Mouse (Mus musculus) intestine, embryonic 15.5 days (tissue): Measurements from ENCODE around the gene Glis2. TPM values are rescaled to one million over a fixed set of nuclear protein-coding genes. Genes with fewer than 3 reads are reported as not detected.

Experiments used
- polyA plus RNA-seq: library from polyadenylated mRNA; unstranded; fragments of >200 nt; fragmentation: Nextera tagmentation; extraction: Ambion mirVana; gene quantifications from 2 replicates; pipeline ENCODE4 v1.2.1, GENCODE M21; 2015

The Glis2 gene
- polyA plus RNA-seq, 1 experiment from 2014 or later = 23.5 TPM

Other genes starting within 250 kb of the Glis2 start
- 1.5 and 1.7 TPM in 2 replicates for gene Adcy9, start 174.2 kb upstream of the Glis2 start, polyA plus RNA-seq
- gene Srl, start 52.9 kb upstream of the Glis2 start, polyA plus RNA-seq = 7.7 and 11.5 TPM in 2 replicates
- gene Tfap4, start 34.9 kb upstream of the Glis2 start, polyA plus RNA-seq = 27.9 and 28.8 TPM in 2 replicates
- gene Pam16, start 30.3 kb downstream of the Glis2 start, polyA plus RNA-seq = 74.5 and 84.3 TPM in 2 replicates
- gene Vasn, start 45.2 kb downstream of the Glis2 start, polyA plus RNA-seq = 14.1 and 15.1 TPM in 2 replicates
- 86.5 and 92.1 TPM in 2 replicates for gene Dnaja3, start 45.3 kb downstream of the Glis2 start, polyA plus RNA-seq
- gene Coro7, start 85.1 kb downstream of the Glis2 start, polyA plus RNA-seq = 22.7 and 23.2 TPM in 2 replicates
- 48.5 and 50.7 TPM in 2 replicates for gene Nmral1, start 124.6 kb downstream of the Glis2 start, polyA plus RNA-seq
- gene Hmox2, start 131.6 kb downstream of the Glis2 start, polyA plus RNA-seq = 90.4 and 91.7 TPM in 2 replicates
- 83.1 and 88.3 TPM in 2 replicates for gene Cdip1, start 195.6 kb downstream of the Glis2 start, polyA plus RNA-seq
- gene 4930562C15Rik, start 240.7 kb downstream of the Glis2 start, polyA plus RNA-seq = 0.23 TPM in 2 replicates